16 mouse cellular contexts compared by ENCODE assay signal in genomic region chr11:90521040-90521439, GRCm38 (mm10).
DNase-seq lines count a peak whose midpoint lies in the region; ATAC-seq lines count a peak whose summit lies in the region.
"Had no signal": no experiment of that assay in that cellular context is flagged by ENCODE, and none has a peak within 500 bp of the region (broad histone marks: within the 10 kb centered on the region; RNA-seq: fewer than 3 reads in every experiment).

No protein-coding gene starts in this region.

- peak; percentile 9 for DNase-seq in embryo, embryonic 11 days
- no peak for DNase-seq in embryo, embryonic 10 days (ENCODE audit: low spot score)
- no peak for DNase-seq in heart, adult 9 months (ENCODE audit: low spot score in 2 of 2)
- peak; percentile 49 to 54 for DNase-seq in right cerebral cortex, adult 2 months (ENCODE audit: low spot score in 2 of 2)
- DNase-seq in right cerebral cortex, postnatal 25 days: no peak
- DNase-seq in retina, postnatal 1 day: peak; percentile 20
- DNase-seq in lung, postnatal 14 days: no peak
- DNase-seq: adrenal gland, postnatal 10 days; cerebellum, postnatal 25 days; gastrocnemius, postnatal 36 days; heart, postnatal 10 days; kidney, adult 18-20 months; thymus, postnatal 25 days had no signal

- H3K4me1 ChIP-seq in heart, embryonic 13.5 days: peaks cover 39% of the 10 kb centered on the region
- H3K4me1 ChIP-seq: stomach, embryonic 15.5 days had no signal

- no peak for ATAC-seq in heart, embryonic 13.5 days (ENCODE audit: extremely low read depth, insufficient number of reproducible peaks, low FRiP score, low TSS enrichment)

- WGBS in heart, embryonic 13.5 days: 39% methylated on average over 8 of the region's 8 CpGs

- no peak overlapping the region for H3K4me3 ChIP-seq in heart, embryonic 13.5 days
- H3K4me3 ChIP-seq: stomach, embryonic 15.5 days had no signal

- H3K4me2 ChIP-seq in heart, embryonic 13.5 days: peak overlapping the region; percentile 24; the same call in 1 of the 2 replicates
- H3K4me2 ChIP-seq: stomach, embryonic 15.5 days had no signal

- no peaks in the 10 kb centered on the region for H3K9me3 ChIP-seq in heart, embryonic 13.5 days
- H3K9me3 ChIP-seq: stomach, embryonic 15.5 days had no signal

- H3K27ac ChIP-seq in heart, embryonic 13.5 days (replicated peaks): 0 out of 2 replicates have a peak overlapping the region, but pooled peaks have one; percentile 28
- H3K27ac ChIP-seq: macrophage; stomach, embryonic 15.5 days had no signal

- peaks cover 11% of the 10 kb centered on the region; the same call in 1 of the 2 replicates for H3K27me3 ChIP-seq in heart, embryonic 13.5 days (replicated peaks)
- H3K27me3 ChIP-seq: stomach, embryonic 15.5 days had no signal

- peaks cover 3% of the 10 kb centered on the region for H3K36me3 ChIP-seq in heart, embryonic 13.5 days
- H3K36me3 ChIP-seq: stomach, embryonic 15.5 days had no signal

- 0 out of 2 replicates have a peak overlapping the region, but pooled peaks have one; percentile 21 for H3K9ac ChIP-seq in heart, embryonic 13.5 days
- H3K9ac ChIP-seq: stomach, embryonic 15.5 days had no signal

Comparison
In these comparisons a context has a peak if more than half of its experiments do, and no peak if none do; other contexts are left out.
1. DNase-seq: peak in embryo, embryonic 11 days (single experiment), right cerebral cortex, adult 2 months (2 of 2) and retina, postnatal 1 day (single experiment); none in embryo, embryonic 10 days (single experiment), heart, adult 9 months (0 of 2), right cerebral cortex, postnatal 25 days (single experiment) and lung, postnatal 14 days (single experiment).